Mouse (Mus musculus): ENCODE data around the gene Serpind1.

The Serpind1 gene

GRCm38 (mm10) chr16:17331116-17331515 is at the start of gene Serpind1:
Gene Serpind1, plus strand, starts transcription at chr16:17331371.
- CTCF ChIA-PET: interaction anchor here (0.6 kb wide), 1 partner anchor 24 kb away, joined by 6 read pairs; no protein-coding TSS in a partner anchor

DNA sequence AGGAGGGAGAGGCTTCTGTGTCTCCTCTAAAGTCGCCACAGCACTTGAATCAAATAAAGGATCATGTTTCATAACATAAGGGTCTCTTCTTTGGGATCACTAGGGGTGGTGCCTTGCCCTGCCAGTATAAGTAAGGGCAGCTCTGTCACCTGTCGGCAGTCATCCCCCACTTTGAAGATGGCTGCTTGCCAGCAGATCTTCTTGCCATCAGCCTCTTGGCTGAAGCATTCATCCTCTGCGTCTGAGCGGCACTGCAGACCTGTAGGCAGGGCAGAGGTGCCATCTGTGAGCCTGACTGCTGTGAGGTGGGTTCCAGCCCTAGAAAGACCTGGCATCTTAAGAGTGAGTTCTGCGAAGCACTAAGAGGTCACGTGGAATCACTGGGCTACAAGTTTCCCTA is 48.0 kb upstream of the Serpind1 start:
- CTCF ChIA-PET: no interaction called here

GRCm38 (mm10) chr16:17287103-17287502 is 44.1 kb upstream of the Serpind1 start:
- CTCF ChIA-PET: no interaction called here

DNA sequence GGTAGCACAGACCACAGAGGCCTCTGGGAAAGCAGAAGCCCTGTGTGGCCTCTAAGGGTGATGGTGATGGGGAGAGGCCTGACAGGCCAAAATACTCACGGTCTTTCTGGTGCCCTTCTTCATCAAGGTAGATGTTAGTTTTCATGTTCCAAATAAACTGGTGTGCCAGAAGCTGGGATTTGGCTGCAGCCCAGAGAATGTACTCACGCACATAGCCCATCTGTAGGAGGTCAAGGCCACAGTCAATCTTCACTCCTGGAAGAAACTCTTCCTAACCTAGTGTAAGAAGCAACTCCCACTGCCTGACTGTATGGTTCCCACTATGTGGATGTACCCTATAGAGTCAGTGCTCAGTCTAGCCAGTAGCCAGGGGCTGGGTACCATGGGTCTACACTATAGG is 40.2 kb upstream of the Serpind1 start:
- CTCF ChIA-PET: no interaction called here

DNA sequence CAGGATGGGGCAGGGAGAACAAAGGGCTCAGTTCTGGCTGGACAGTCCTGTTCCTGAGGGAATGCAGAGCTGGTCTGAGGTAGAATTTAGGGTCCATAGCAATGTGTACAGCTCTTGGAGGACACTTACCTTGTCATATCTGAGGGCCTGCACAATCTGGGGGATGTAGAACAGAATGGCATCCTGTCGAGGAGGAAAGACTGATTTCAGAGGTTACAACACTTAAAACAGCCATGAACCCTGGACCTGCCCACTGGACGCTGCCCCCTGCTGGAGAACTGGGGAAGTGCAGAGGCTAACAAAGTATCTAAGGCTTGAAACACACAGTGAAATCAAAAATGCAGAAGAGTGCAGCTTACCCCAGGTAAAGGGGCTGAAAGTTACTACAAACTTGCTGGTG is 38.4 kb upstream of the Serpind1 start:
- CTCF ChIA-PET: interaction anchor here (0.8 kb wide), 1 partner anchor 83 kb away, joined by 3 read pairs; no protein-coding TSS in a partner anchor

DNA sequence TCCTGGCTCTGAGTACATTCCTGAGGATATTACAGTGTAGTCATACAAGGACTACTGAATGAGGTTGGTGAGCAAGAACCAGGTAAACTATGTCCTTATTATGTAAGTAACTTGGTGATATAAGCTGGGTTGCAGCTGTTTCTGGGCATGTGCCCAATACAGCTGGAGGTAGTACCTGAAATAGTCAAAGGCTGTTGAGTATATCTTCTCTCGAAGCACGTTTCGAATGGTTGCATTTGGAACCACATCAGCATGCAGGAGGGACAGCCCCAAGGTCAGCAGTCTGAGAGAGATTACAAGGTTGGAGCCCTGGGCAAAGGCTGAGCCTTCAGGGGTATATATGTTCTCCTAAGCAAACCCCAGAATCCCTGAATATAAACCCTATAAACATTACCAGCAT is 30.4 kb upstream of the Serpind1 start:
- CTCF ChIA-PET: interaction anchor here (0.6 kb wide), 1 partner anchor 1988 kb away, joined by 5 read pairs; no protein-coding TSS in a partner anchor

GRCm38 (mm10) chr16:17303521-17304245 is 27.5 kb upstream of the Serpind1 start:
- CTCF ChIA-PET: no interaction called here

DNA sequence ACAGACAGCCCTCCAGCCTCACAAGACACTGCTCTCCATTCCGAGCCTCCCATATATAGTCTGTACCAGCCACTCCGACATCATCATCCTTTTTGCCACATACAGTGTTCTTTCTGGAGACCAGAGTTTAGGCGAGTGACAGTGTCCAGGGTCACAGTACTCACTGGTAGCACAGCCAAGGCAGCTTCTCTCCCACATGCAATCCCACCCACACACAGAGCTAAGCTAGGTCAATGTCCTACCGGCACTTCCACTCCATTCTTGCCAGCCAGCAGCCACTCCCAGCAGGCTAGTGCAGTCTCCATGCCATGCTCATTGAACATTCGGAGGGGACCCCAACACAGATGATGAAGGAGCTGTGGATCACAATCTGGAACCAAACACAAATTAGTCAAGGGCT is 23.7 kb upstream of the Serpind1 start:
- CTCF ChIA-PET: no interaction called here

- CTCF ChIA-PET: no interaction called here
Measured at GRCm38 (mm10) chr16:17309036-17309435, 22.1 kb upstream of the Serpind1 start.

- CTCF ChIA-PET: no interaction called here
Measured at GRCm38 (mm10) chr16:17312531-17312930, 18.6 kb upstream of the Serpind1 start.

DNA sequence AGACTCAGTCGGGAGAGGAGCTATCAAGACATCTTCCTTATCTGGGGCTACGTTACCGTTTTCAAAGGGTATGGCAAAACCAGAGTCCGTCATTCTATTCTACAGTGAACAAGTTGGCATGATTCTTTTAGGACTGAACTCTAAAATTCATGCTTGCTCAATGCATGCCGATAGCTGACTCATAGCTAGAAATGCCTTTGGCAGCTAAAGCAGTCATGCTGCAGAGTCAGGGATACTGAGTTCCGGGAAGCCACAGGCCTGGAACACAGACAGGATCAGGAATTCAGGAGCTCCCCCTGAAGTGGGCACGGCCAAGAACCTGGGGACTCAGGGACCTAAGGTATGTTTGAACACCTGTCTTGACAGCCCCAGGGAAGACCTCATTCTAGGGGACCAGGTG is 14.6 kb upstream of the Serpind1 start:
- CTCF ChIA-PET: no interaction called here

GRCm38 (mm10) chr16:17321481-17321880 is 9.7 kb upstream of the Serpind1 start:
- CTCF ChIA-PET: no interaction called here

- CTCF ChIA-PET: interaction anchor here (0.7 kb wide), 1 partner anchor 910 kb away, joined by 3 read pairs; no protein-coding TSS in a partner anchor
Measured at GRCm38 (mm10) chr16:17324745-17325144, 6.4 kb upstream of the Serpind1 start.

GRCm38 (mm10) chr16:17326064-17326463 is 5.1 kb upstream of the Serpind1 start:
- CTCF ChIA-PET: no interaction called here

DNA sequence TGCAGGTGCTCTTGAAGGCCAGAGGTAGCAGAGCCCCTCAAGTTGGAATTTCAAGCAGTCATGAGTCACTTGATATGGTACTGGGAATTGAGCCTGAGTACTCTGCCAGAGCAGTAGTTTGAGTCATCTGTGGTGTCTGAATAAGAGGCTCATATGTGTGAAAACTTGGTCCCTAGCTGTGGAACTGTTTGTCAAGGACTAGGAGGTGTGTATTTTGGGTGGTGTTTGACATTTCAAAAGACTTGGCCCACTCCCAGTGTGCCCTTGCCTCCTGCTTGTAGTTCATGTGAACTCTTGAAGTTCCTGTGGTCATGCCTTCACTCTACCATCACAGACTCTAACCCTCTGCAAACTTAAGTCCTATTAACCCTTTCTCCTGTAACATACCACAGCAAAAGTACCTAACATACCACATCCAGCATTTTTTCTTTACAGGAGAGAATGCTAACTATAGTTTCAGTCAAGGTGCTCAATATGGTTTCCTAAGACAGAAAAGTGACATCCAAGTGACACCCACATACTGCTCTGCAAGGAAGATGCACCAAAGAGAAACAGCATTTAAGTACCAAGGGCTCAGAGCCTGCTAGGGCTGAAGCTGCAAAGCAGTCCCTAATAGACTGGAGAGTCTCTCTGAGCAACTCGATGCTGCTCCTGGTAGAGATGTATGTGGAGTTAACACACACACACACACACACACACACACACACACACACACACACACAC is 1.2 kb upstream of the Serpind1 start:
- CTCF ChIA-PET: no interaction called here

- CTCF ChIA-PET: no interaction called here
Measured at GRCm38 (mm10) chr16:17331855-17332254, 684 bp downstream of the Serpind1 start.

- CTCF ChIA-PET: interaction anchor here (0.7 kb wide), 1 partner anchor 97 kb away, joined by 3 read pairs; no protein-coding TSS in a partner anchor
Measured at GRCm38 (mm10) chr16:17334574-17334973, 3.4 kb downstream of the Serpind1 start.

- CTCF ChIA-PET: no interaction called here
Measured at GRCm38 (mm10) chr16:17336089-17336488, 4.9 kb downstream of the Serpind1 start.

DNA sequence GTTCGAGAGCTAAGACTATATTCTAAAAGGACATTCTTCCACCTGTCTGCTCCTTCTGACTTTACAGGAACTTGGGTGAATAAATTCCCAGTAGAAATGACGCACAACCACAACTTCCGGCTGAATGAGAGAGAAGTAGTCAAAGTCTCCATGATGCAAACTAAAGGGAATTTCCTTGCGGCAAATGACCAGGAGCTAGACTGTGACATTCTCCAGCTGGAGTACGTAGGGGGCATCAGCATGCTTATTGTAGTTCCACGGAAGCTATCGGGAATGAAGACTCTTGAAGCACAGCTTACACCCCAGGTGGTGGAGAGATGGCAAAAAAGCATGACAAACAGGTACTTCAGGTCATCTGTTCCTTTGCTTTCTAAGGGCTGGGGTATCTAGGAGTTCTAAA is 8.5 kb downstream of the Serpind1 start:
- CTCF ChIA-PET: no interaction called here

DNA sequence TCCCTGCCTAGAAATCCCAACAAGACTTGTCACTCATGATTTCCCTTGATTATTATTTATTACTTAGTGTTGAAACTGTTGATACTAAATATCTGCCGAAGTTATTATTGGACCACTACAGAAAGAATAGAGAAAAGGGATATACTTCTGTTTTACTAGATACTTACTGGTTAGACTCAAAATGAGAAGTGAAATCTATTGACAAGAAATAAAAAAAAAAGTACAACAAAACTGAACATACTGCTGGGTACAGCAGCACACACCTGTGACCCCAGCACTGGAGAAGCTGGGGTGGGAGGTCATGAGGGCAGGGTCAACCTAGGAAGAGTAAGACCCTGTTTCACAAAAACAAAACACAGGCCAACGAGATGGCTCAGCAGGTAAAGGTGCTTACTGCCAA is 9.5 kb downstream of the Serpind1 start:
- CTCF ChIA-PET: no interaction called here

GRCm38 (mm10) chr16:17341847-17342246 is 10.7 kb downstream of the Serpind1 start:
- CTCF ChIA-PET: no interaction called here

- CTCF ChIA-PET: no interaction called here
Measured at GRCm38 (mm10) chr16:17345141-17345812, 14.1 kb downstream of the Serpind1 start.

DNA sequence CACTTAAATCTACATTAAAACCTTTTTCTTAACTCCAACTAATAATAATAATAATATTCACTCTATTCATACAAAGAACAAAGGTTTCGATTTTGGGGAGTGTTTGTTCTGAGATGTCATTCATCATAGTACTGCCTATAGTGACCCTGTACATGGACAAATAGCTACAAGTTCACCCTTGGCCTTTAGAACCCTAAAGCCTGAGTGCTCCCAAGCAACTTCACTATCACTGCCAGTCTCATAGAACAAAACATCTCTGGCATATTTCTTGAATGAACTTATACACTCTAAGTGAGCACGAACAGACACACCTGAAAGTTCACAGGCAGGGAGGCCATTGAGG is 14.6 kb downstream of the Serpind1 start:
- CTCF ChIA-PET: no interaction called here
